Mouse (Mus musculus) stomach, postnatal 0 days (tissue): ENCODE measurements around the gene Appbp2.

Experiments used
- CTCF ChIP-seq: IDR thresholded peaks from 2 replicates; pipeline ENCODE4 v1.5.1; 2016; ENCODE audit warnings: antibody characterized with exemption, low read depth, mild to moderate bottlenecking, moderate library complexity
- EP300 ChIP-seq: optimal IDR thresholded peaks from 2 replicates; pipeline ENCODE3; 2016; ENCODE audit warnings: antibody characterized with exemption

DNA sequence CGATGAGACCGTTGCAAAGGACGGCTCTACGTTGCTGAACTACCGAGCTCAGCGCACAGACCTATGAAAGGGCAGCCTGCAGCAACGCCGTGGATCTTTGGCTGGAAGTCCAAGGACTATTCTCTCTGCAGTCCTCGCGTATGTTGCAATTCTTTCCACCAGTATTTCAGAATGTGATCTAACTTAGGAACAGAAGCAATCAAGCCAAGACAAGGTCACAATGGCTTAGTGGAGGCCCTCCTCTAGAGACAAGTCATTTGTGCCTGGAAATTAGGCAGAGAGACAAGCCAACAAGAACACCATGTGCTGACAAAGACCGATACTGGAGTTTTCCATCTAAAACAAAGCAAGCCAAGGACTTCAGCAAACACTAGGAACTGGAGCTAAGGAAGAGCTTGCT, 24.0 kb upstream of the Appbp2 start:
- TF ChIP-seq CTCF (no peak), EP300 (no peak)
